Mouse (Mus musculus): ENCODE results near the gene Rhbdf1. TPM values are rescaled to one million over a fixed set of nuclear protein-coding genes. Genes with fewer than 3 reads are reported as not detected.
A peak's percentile ranks its signal among the peaks of the same experiment; 100 is the strongest.

Gene Rhbdf1
- polyA plus RNA-seq, 1 experiment from 2014 or later, result 60.1 TPM

DNA sequence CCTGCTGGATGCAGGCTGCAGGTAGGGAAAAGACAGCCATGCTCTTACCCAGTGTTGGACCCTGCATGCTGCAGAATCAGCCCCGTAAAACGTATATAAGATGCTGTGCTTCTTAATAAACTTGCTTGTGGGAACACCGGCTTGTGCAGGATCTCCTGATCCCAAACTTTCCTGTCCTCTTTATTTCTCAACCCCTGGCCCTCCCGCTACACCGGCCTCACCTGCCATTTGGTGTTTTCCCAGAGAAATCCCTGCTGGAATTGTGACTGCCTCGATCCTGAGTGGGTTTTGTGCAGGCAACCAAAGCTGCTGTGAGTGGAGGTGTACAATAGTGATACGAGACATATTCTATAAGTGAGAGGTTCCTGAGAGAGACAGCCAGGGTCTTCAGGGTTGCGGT, 37.6 kb downstream of the Rhbdf1 start:
- H3K27me3 ChIP-seq (replicated peaks; ENCODE audit: control insufficient read depth, insufficient read depth, low read length), result no peaks in the 10 kb centered on the region
- DNase-seq (ENCODE audit: low spot score) (no peak), ATAC-seq (ENCODE audit: low read depth) (no peak)
- no peak overlapping the region for H3K9ac ChIP-seq (ENCODE audit: low read depth, low read length)
- no peaks in the 10 kb centered on the region for H3K9me3 ChIP-seq (ENCODE audit: control insufficient read depth, low read length)
- no peak overlapping the region for H3K27ac ChIP-seq (replicated peaks; ENCODE audit: low read depth, low read length)
- H3K4me2 ChIP-seq (ENCODE audit: low read depth, low read length), result no peak overlapping the region
- no peaks in the 10 kb centered on the region for H3K4me1 ChIP-seq (ENCODE audit: control insufficient read depth, insufficient read depth, low read length)
- no peaks in the 10 kb centered on the region for H3K36me3 ChIP-seq (ENCODE audit: control insufficient read depth, insufficient read depth, low read length)
- H3K4me3 ChIP-seq (ENCODE audit: low read depth, low read length), result no peak overlapping the region
- WGBS, result 87% methylated on average over 8 of the region's 8 CpGs

DNA sequence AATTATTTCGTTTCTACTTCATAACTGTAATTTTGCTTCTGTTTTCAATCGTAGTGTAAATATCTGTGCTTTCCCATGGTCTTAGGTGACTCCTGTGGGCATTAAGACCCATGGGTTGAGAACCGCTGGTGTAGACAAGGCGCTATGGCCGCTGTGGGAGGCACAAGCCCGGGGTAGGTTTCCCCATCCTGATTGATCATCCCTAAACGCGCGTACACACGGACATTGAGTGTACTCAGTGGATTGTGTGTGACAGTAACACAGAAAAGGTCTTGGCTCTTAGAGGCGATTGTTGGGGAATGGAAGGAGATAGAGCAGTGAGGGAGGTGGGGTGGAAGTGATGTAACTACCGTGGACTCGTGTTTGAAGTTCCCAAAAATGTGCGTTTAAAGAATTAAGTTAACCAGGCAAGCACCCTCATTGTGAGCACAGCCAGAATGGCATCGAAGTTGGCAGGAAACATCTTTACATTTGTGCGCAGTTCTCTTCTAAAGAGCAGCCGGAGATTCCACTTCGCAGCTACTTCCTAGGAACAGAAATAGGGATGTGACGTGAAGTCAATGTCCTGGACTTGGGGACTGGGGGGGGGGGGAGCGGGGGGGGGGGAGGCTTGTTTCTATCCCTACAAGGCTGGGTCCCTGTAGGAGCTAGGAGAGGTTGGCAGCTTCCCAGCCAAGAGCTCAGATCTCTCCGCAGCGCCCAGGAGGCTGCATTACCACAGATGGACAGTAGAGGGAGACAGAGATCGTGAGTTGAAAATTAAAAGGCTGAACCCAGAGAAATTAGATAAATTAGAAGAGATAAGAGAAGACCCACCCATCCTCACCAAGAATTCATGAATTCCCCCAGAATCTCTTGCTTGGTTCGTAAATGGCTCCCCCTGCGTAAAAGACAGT, 39.9 kb downstream of the Rhbdf1 start:
- 45% methylated on average over 24 of the region's 25 CpGs for WGBS

DNA sequence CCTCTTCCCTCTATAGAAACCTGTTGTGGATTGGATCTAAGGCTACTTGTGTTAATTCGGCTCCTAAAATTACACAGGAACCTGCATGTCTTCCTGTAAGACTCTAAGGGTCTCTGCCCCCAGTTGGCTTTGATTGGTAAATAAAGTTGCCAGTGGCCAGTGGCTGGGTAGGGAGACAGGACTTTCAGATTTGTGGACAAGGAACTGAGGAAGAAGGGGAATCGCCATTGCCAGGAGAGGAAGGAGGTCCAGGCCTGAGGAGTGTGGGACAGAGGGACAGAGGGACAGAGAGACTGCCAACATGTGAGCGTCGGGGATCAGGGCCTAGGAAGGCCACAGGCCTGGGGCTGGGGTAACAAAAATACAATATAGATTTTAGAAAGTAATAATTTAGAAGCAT, 40.9 kb downstream of the Rhbdf1 start:
- Histone ChIP-seq H3K4me1 (ENCODE audit: control insufficient read depth, insufficient read depth, low read length) (no peaks in the 10 kb centered on the region), H3K27ac (replicated peaks; ENCODE audit: low read depth, low read length) (no peak overlapping the region), H3K4me2 (ENCODE audit: low read depth, low read length) (no peak overlapping the region), H3K9me3 (ENCODE audit: control insufficient read depth, low read length) (no peaks in the 10 kb centered on the region), H3K4me3 (ENCODE audit: low read depth, low read length) (no peak overlapping the region), H3K9ac (ENCODE audit: low read depth, low read length) (no peak overlapping the region), H3K36me3 (ENCODE audit: control insufficient read depth, insufficient read depth, low read length) (no peaks in the 10 kb centered on the region), H3K27me3 (replicated peaks; ENCODE audit: control insufficient read depth, insufficient read depth, low read length) (no peaks in the 10 kb centered on the region)
- no peak for ATAC-seq (ENCODE audit: low read depth)
- no peak for DNase-seq (ENCODE audit: low spot score)
- 80% methylated on average over 4 of the region's 4 CpGs for WGBS

More for the DNA sequence above, 39.9 kb downstream of the Rhbdf1 start:
- H3K4me2 ChIP-seq (ENCODE audit: low read depth, low read length), result no peak overlapping the region
- no peaks in the 10 kb centered on the region for H3K36me3 ChIP-seq (ENCODE audit: control insufficient read depth, insufficient read depth, low read length)
- no peaks in the 10 kb centered on the region for H3K27me3 ChIP-seq (replicated peaks; ENCODE audit: control insufficient read depth, insufficient read depth, low read length)
- H3K9ac ChIP-seq (ENCODE audit: low read depth, low read length), result no peak overlapping the region
- H3K4me3 ChIP-seq (ENCODE audit: low read depth, low read length), result no peak overlapping the region
- no peaks in the 10 kb centered on the region for H3K9me3 ChIP-seq (ENCODE audit: control insufficient read depth, low read length)
- no peaks in the 10 kb centered on the region for H3K4me1 ChIP-seq (ENCODE audit: control insufficient read depth, insufficient read depth, low read length)
- ATAC-seq (ENCODE audit: low read depth) (no peak), DNase-seq (ENCODE audit: low spot score) (peak; percentile 82)
- no peak overlapping the region for H3K27ac ChIP-seq (replicated peaks; ENCODE audit: low read depth, low read length)

DNA sequence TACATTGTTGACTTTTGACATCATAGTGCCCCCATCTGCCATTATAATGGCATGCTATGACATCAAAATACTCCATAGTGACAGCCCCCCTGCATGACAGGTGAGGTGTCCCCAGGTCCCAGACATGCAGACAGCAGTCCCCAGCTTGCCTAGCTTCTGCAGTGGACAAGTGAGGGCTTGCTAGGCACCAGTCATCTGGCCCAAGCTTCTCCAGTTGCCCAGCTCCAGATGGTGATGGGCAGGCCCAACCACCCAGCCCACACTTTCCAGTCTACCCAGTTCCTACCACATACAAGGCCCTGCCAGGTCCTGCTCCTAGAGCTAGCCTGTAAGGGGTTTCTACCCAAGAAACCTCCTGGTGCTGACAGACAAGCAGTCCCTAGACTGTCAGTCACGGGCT, 43.6 kb downstream of the Rhbdf1 start:
- 68% methylated on average over 1 of the region's 1 CpGs for WGBS
- Histone ChIP-seq H3K36me3 (ENCODE audit: control insufficient read depth, insufficient read depth, low read length) (no peaks in the 10 kb centered on the region), H3K4me3 (ENCODE audit: low read depth, low read length) (no peak overlapping the region), H3K9me3 (ENCODE audit: control insufficient read depth, low read length) (no peaks in the 10 kb centered on the region), H3K4me1 (ENCODE audit: control insufficient read depth, insufficient read depth, low read length) (no peaks in the 10 kb centered on the region), H3K9ac (ENCODE audit: low read depth, low read length) (no peak overlapping the region), H3K27ac (replicated peaks; ENCODE audit: low read depth, low read length) (no peak overlapping the region), H3K27me3 (replicated peaks; ENCODE audit: control insufficient read depth, insufficient read depth, low read length) (no peaks in the 10 kb centered on the region), H3K4me2 (ENCODE audit: low read depth, low read length) (no peak overlapping the region)
- no peak for ATAC-seq (ENCODE audit: low read depth)
- DNase-seq (ENCODE audit: low spot score), result no peak

DNA sequence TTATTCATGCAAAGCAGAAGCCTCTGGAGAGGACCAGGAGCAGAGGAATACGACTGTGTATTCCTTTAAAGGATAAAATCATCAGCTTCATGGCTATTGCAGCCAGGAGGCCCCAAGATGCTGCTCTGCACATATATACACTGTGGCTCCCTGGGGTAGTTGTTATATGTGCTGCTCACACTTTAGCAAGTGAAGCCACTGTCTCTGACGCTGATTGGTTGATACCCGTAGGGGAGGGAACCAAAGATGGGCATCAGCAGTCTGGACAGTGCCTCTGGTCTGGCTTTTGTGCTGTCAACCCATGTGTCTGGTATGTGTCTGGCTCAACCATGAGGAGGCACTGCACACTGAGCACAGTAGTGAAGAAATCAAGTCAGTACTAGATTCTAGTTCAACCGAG, 55.4 kb downstream of the Rhbdf1 start:
- no peak for ATAC-seq (ENCODE audit: low read depth)
- DNase-seq (ENCODE audit: low spot score), result no peak
- H3K4me3 ChIP-seq (ENCODE audit: low read depth, low read length), result no peak overlapping the region
- WGBS, result 75% methylated on average over 4 of the region's 4 CpGs
- H3K9ac ChIP-seq (ENCODE audit: low read depth, low read length), result no peak overlapping the region
- no peak overlapping the region for H3K4me2 ChIP-seq (ENCODE audit: low read depth, low read length)
- H3K27me3 ChIP-seq (replicated peaks; ENCODE audit: control insufficient read depth, insufficient read depth, low read length), result no peaks in the 10 kb centered on the region
- H3K27ac ChIP-seq (replicated peaks; ENCODE audit: low read depth, low read length), result no peak overlapping the region
- H3K36me3 ChIP-seq (ENCODE audit: control insufficient read depth, insufficient read depth, low read length), result no peaks in the 10 kb centered on the region
- no peaks in the 10 kb centered on the region for H3K9me3 ChIP-seq (ENCODE audit: control insufficient read depth, low read length)
- 0 out of 2 replicates have a peak, but pooled peaks cover 4% of the 10 kb centered on the region for H3K4me1 ChIP-seq (ENCODE audit: control insufficient read depth, insufficient read depth, low read length)

DNA sequence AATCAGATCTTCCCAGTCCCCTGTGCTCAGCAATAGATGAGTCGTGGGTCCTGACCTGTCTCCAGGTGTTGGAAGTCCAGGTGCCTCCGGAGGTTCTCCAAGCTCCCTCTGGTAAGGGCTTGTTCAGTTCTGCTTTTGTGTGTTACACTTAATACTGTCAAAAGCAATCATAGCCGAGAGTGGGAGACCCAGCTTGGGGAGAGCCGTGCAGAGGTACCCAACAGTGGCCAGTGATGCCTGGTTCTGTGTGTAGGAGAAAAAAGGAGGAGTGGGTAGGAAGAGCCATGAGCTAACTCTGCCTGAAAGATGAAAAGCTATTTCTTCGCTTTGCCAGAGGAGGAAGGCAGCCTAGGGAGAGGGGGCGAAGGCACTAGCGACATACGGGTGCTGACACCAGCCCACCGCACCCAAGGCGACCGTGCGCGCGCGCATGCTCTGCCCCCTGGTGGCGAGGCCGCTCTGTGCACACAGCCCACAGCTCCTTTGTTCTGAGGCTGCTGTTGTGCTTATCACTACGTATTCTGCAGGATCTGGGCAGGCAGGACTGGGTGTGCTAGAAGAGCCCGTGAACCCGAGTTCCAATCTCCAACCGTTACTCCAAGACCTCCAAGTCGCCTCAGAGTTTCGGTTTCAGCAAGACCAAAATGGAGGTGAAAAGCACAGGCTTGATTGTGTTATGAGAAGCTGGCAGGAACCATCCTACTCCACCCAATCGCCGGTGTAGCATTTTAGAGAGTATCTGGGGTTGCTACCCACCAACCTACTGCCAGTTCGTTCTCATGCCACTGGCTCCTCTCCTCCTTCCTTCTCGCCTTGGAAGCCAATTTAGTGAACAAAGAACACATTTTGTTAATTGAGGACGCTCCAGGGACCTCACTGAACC, 59.9 kb downstream of the Rhbdf1 start:
- no peaks in the 10 kb centered on the region for H3K27me3 ChIP-seq (replicated peaks; ENCODE audit: control insufficient read depth, insufficient read depth, low read length)
- H3K4me1 ChIP-seq (ENCODE audit: control insufficient read depth, insufficient read depth, low read length), result 0 out of 2 replicates have a peak, but pooled peaks cover 4% of the 10 kb centered on the region
- H3K4me3 ChIP-seq (ENCODE audit: low read depth, low read length), result peak overlapping the region; percentile 28
- H3K4me2 ChIP-seq (ENCODE audit: low read depth, low read length), result peak overlapping the region; percentile 62
- H3K27ac ChIP-seq (replicated peaks; ENCODE audit: low read depth, low read length), result no peak overlapping the region
- 22% methylated on average over 19 of the region's 28 CpGs for WGBS
- peak overlapping the region; percentile 44; the same call in 1 of the 2 replicates for H3K9ac ChIP-seq (ENCODE audit: low read depth, low read length)
- DNase-seq (ENCODE audit: low spot score), result peak; percentile 75
- H3K9me3 ChIP-seq (ENCODE audit: control insufficient read depth, low read length), result no peaks in the 10 kb centered on the region
- ATAC-seq (ENCODE audit: low read depth), result peak; percentile 94
- H3K36me3 ChIP-seq (ENCODE audit: control insufficient read depth, insufficient read depth, low read length), result no peaks in the 10 kb centered on the region

DNA sequence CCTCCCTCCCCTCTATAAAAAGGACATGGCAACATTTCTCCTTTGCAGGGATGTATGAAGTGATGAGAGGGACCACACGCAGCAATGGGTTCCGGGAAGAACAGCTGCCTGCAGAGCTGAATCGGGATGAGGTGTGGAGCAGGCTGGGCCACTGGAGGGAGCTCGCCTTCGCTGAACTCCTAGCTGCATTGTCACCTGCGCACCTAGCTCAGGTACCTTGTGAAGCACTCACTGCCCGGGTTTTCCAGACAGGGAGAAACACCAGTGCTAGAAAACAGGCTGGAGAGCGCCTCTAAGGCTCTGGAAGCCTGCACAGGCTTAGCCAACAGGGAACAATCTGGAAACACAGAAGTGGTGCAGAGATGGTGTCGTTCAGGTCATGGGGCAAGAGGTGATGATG, 60.6 kb downstream of the Rhbdf1 start:
- peak overlapping the region; percentile 62 for H3K4me2 ChIP-seq (ENCODE audit: low read depth, low read length)
- no peak overlapping the region for H3K27ac ChIP-seq (replicated peaks; ENCODE audit: low read depth, low read length)
- 7% methylated on average over 9 of the region's 9 CpGs for WGBS
- H3K4me3 ChIP-seq (ENCODE audit: low read depth, low read length), result peak overlapping the region; percentile 28
- H3K36me3 ChIP-seq (ENCODE audit: control insufficient read depth, insufficient read depth, low read length), result no peaks in the 10 kb centered on the region
- 0 out of 2 replicates have a peak, but pooled peaks cover 4% of the 10 kb centered on the region for H3K4me1 ChIP-seq (ENCODE audit: control insufficient read depth, insufficient read depth, low read length)
- H3K9ac ChIP-seq (ENCODE audit: low read depth, low read length), result no peak overlapping the region
- peak; percentile 79 for ATAC-seq (ENCODE audit: low read depth)
- no peaks in the 10 kb centered on the region for H3K9me3 ChIP-seq (ENCODE audit: control insufficient read depth, low read length)
- no peaks in the 10 kb centered on the region for H3K27me3 ChIP-seq (replicated peaks; ENCODE audit: control insufficient read depth, insufficient read depth, low read length)
- DNase-seq (ENCODE audit: low spot score), result peak; percentile 73

DNA sequence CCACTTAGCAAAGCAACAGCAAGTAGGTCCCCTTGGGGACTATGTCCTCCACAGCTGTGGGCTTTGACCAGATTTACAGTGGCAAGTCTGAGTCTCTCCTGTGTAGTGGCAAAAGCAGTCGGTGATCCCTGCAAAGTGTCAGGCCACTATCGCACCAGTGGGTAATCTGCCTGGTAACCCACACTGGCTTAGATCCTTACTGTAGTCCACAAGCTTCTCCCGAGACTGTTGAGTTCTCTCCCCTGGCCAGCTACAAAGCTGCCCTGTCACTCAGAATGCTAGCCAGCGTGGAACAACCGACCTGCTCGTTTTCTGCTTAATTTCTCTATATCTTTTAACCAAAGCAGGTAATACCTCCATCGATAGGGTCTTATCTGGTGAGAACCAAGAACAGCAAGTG, 61.8 kb downstream of the Rhbdf1 start:
- H3K27me3 ChIP-seq (replicated peaks; ENCODE audit: control insufficient read depth, insufficient read depth, low read length), result no peaks in the 10 kb centered on the region
- DNase-seq (ENCODE audit: low spot score) (no peak), ATAC-seq (ENCODE audit: low read depth) (no peak)
- no peak overlapping the region for H3K9ac ChIP-seq (ENCODE audit: low read depth, low read length)
- H3K9me3 ChIP-seq (ENCODE audit: control insufficient read depth, low read length), result no peaks in the 10 kb centered on the region
- 78% methylated on average over 7 of the region's 7 CpGs for WGBS
- H3K4me1 ChIP-seq (ENCODE audit: control insufficient read depth, insufficient read depth, low read length), result 0 out of 2 replicates have a peak, but pooled peaks cover 4% of the 10 kb centered on the region
- no peak overlapping the region for H3K4me2 ChIP-seq (ENCODE audit: low read depth, low read length)
- no peaks in the 10 kb centered on the region for H3K36me3 ChIP-seq (ENCODE audit: control insufficient read depth, insufficient read depth, low read length)
- no peak overlapping the region for H3K27ac ChIP-seq (replicated peaks; ENCODE audit: low read depth, low read length)
- no peak overlapping the region for H3K4me3 ChIP-seq (ENCODE audit: low read depth, low read length)
